23 mouse cellular contexts compared by ENCODE assay signal in genomic region chr9:103468911-103469310, GRCm38 (mm10). TPM values are rescaled to one million over a fixed set of nuclear protein-coding genes. Genes with fewer than 3 reads are reported as not detected.
DNase-seq lines count a peak whose midpoint lies in the region; ATAC-seq and TF ChIP-seq lines count a peak whose summit lies in the region.
"Had no signal": no experiment of that assay in that cellular context is flagged by ENCODE, and none has a peak within 500 bp of the region (broad histone marks: within the 10 kb centered on the region; RNA-seq: fewer than 3 reads in every experiment).

No protein-coding gene starts in this region.

- no peak overlapping the region for H3K4me2 ChIP-seq in forebrain, embryonic 16.5 days (ENCODE audit: low read length)
- H3K4me2 ChIP-seq in forebrain, embryonic 11.5 days (ENCODE audit: low read depth, low read length, severe bottlenecking): no peak overlapping the region
- no peak overlapping the region for H3K4me2 ChIP-seq in midbrain, embryonic 16.5 days (ENCODE audit: low read length)
- H3K4me2 ChIP-seq: embryonic facial prominence, embryonic 12.5 days; embryonic facial prominence, embryonic 15.5 days; heart, embryonic 11.5 days; hindbrain, embryonic 13.5 days; intestine, embryonic 15.5 days had no signal

- no peak overlapping the region for H3K4me3 ChIP-seq in forebrain, embryonic 16.5 days (replicated peaks; ENCODE audit: low read length)
- no peak overlapping the region for H3K4me3 ChIP-seq in forebrain, embryonic 11.5 days (ENCODE audit: low read depth, low read length)
- H3K4me3 ChIP-seq in layer of hippocampus, adult 2 months: no peak overlapping the region
- peak overlapping the region; percentile 31 for H3K4me3 ChIP-seq in olfactory bulb, adult 2 months (ENCODE audit: insufficient read depth, low read depth, low read length)
- no peak overlapping the region for H3K4me3 ChIP-seq in midbrain, embryonic 16.5 days (ENCODE audit: low read depth, low read length)
- H3K4me3 ChIP-seq: embryonic facial prominence, embryonic 12.5 days; embryonic facial prominence, embryonic 15.5 days; hindbrain, embryonic 10.5 days; hindbrain, embryonic 13.5 days; intestine, embryonic 15.5 days had no signal

- H3K27me3 ChIP-seq in forebrain, embryonic 16.5 days (replicated peaks; ENCODE audit: control insufficient read depth, insufficient read depth, low read length): no peaks in the 10 kb centered on the region
- H3K27me3 ChIP-seq in forebrain, embryonic 11.5 days (ENCODE audit: control insufficient read depth, insufficient read depth, low read length): no peaks in the 10 kb centered on the region
- no peaks in the 10 kb centered on the region for H3K27me3 ChIP-seq in midbrain, embryonic 16.5 days (ENCODE audit: control insufficient read depth, insufficient read depth, low read depth, low read length)
- H3K27me3 ChIP-seq: embryonic facial prominence, embryonic 15.5 days; hindbrain, embryonic 13.5 days; intestine, embryonic 15.5 days had no signal

- WGBS in forebrain, embryonic 16.5 days: 65% methylated on average over 7 of the region's 7 CpGs
- WGBS in forebrain, embryonic 11.5 days: 82% methylated on average over 7 of the region's 7 CpGs
- WGBS in olfactory bulb, adult 2 months: 43% methylated on average over 7 of the region's 7 CpGs
- WGBS in midbrain, embryonic 16.5 days: 71% methylated on average over 7 of the region's 7 CpGs

- H3K27ac ChIP-seq in forebrain, embryonic 16.5 days (ENCODE audit: low read length): peak overlapping the region; percentile 8; the same call in 1 of the 2 replicates
- no peak overlapping the region for H3K27ac ChIP-seq in forebrain, embryonic 11.5 days (ENCODE audit: low read depth, low read length)
- H3K27ac ChIP-seq in layer of hippocampus, adult 2 months: 0 out of 2 replicates have a peak overlapping the region, but pooled peaks have one; percentile 23
- peak overlapping the region; percentile 90 for H3K27ac ChIP-seq in olfactory bulb, adult 2 months (ENCODE audit: insufficient read depth, low read depth, low read length)
- no peak overlapping the region for H3K27ac ChIP-seq in midbrain, embryonic 16.5 days (ENCODE audit: low read length)
- H3K27ac ChIP-seq: embryonic facial prominence, embryonic 12.5 days; embryonic facial prominence, embryonic 15.5 days; hindbrain, embryonic 10.5 days; hindbrain, embryonic 13.5 days; intestine, embryonic 15.5 days had no signal

- TF ChIP-seq CTCF in layer of hippocampus, adult 2 months (conservative IDR thresholded peaks at IDR 0.05): no peak
- no peak for TF ChIP-seq CTCF in olfactory bulb, adult 2 months (IDR thresholded peaks at IDR 0.05; ENCODE audit: insufficient read depth, low read depth, low read length)

- TF ChIP-seq POLR2A in olfactory bulb, adult 2 months (IDR thresholded peaks at IDR 0.05; ENCODE audit: insufficient read depth, low read depth, low read length): no peak

- H3K4me1 ChIP-seq in forebrain, embryonic 16.5 days (replicated peaks; ENCODE audit: control insufficient read depth, insufficient read depth, low read length): peaks cover 15% of the 10 kb centered on the region
- H3K4me1 ChIP-seq in forebrain, embryonic 11.5 days (replicated peaks; ENCODE audit: control insufficient read depth, insufficient read depth, low read length): peaks cover 4% of the 10 kb centered on the region; the same call in 1 of the 2 replicates
- peaks cover 21% of the 10 kb centered on the region for H3K4me1 ChIP-seq in olfactory bulb, adult 2 months (ENCODE audit: control insufficient read depth, insufficient read depth, low read length)
- peaks cover 23% of the 10 kb centered on the region for H3K4me1 ChIP-seq in midbrain, embryonic 16.5 days (ENCODE audit: control insufficient read depth, insufficient read depth, low read length)
- H3K4me1 ChIP-seq: intestine, embryonic 15.5 days had no signal

- no peak for DNase-seq in forebrain, embryonic 11.5 days (ENCODE audit: low spot score)
- DNase-seq in layer of hippocampus, adult 2 months (ENCODE audit: low spot score in 2 of 2): no peak
- DNase-seq in layer of hippocampus, adult 11-12 months (ENCODE audit: low spot score): no peak
- DNase-seq: adrenal gland, adult 8-10 months; cerebellum, adult 11 months; cerebellum, adult 2 months; cerebellum, adult 9-11 months; gastrocnemius, postnatal 10 days; gastrocnemius, postnatal 36 days; kidney, adult 11 months had no signal

- peak; percentile 51; the same call in 1 of the 2 replicates for ATAC-seq in forebrain, embryonic 16.5 days
- no peak for ATAC-seq in forebrain, embryonic 11.5 days (replicated peaks; ENCODE audit: low FRiP score)
- no peak for ATAC-seq in midbrain, embryonic 16.5 days
- ATAC-seq: activated CD4-positive, CD25-positive, alpha-beta regulatory T cell, adult 4 months; hindbrain, embryonic 16.5 days; intestine, embryonic 15.5 days had no signal

- no peaks in the 10 kb centered on the region for H3K36me3 ChIP-seq in forebrain, embryonic 16.5 days (ENCODE audit: control insufficient read depth, insufficient read depth)
- H3K36me3 ChIP-seq in forebrain, embryonic 11.5 days (ENCODE audit: control insufficient read depth, insufficient read depth, low read length): no peaks in the 10 kb centered on the region
- no peaks in the 10 kb centered on the region for H3K36me3 ChIP-seq in midbrain, embryonic 16.5 days (ENCODE audit: control insufficient read depth, insufficient read depth, low read length)
- H3K36me3 ChIP-seq: embryonic facial prominence, embryonic 12.5 days; embryonic facial prominence, embryonic 15.5 days; hindbrain, embryonic 10.5 days; hindbrain, embryonic 13.5 days; intestine, embryonic 15.5 days had no signal

- H3K9ac ChIP-seq in forebrain, embryonic 16.5 days (replicated peaks; ENCODE audit: low read depth, low read length): no peak overlapping the region
- H3K9ac ChIP-seq in forebrain, embryonic 11.5 days (ENCODE audit: low read length): no peak overlapping the region
- H3K9ac ChIP-seq in midbrain, embryonic 16.5 days (ENCODE audit: low read depth, low read length): no peak overlapping the region
- H3K9ac ChIP-seq: embryonic facial prominence, embryonic 12.5 days; embryonic facial prominence, embryonic 15.5 days; hindbrain, embryonic 13.5 days; intestine, embryonic 15.5 days had no signal

- H3K9me3 ChIP-seq in forebrain, embryonic 16.5 days (ENCODE audit: control insufficient read depth, low read length): no peaks in the 10 kb centered on the region
- no peaks in the 10 kb centered on the region for H3K9me3 ChIP-seq in forebrain, embryonic 11.5 days (ENCODE audit: control insufficient read depth, low read length)
- H3K9me3 ChIP-seq in midbrain, embryonic 16.5 days (replicated peaks; ENCODE audit: control insufficient read depth, low read length, poor library complexity, severe bottlenecking): no peaks in the 10 kb centered on the region
- H3K9me3 ChIP-seq: embryonic facial prominence, embryonic 12.5 days; embryonic facial prominence, embryonic 15.5 days; hindbrain, embryonic 10.5 days; hindbrain, embryonic 13.5 days; intestine, embryonic 15.5 days had no signal

RNA-seq across cellular contexts. Expression of gene Bfsp2, which starts 11.3 kb away (rescaled TPM):
- polyA plus RNA-seq in forebrain, embryonic 16.5 days (2015; fragmentation: Nextera tagmentation; extraction: Ambion mirVana): 0.90 and 1.1 TPM in 2 replicates
- 0.65 and 1.8 TPM in 2 replicates for polyA plus RNA-seq in forebrain, embryonic 11.5 days (2014; fragmentation: Nextera tagmentation; extraction: Ambion mirVana)
- total RNA-seq in layer of hippocampus, adult 2 months (2021): 1 to 10 TPM; 2.0 to 2.3 TPM
- not detected in 2 replicates for polyA plus RNA-seq in olfactory bulb, adult 2 months (2012; ENCODE audit: insufficient read depth, insufficient read length, low replicate concordance, missing spikeins)
- 2.2 and 2.8 TPM in 2 replicates for polyA plus RNA-seq in midbrain, embryonic 16.5 days (2015; fragmentation: Nextera tagmentation; extraction: Ambion mirVana)
- total RNA-seq: adrenal gland, adult 8-10 months; adrenal gland, postnatal 25 days; ES-E14 had no signal

Comparison
In these comparisons a context has a peak if more than half of its experiments do, and no peak if none do; other contexts are left out.
1. H3K27ac ChIP-seq: peak in forebrain, embryonic 16.5 days (single experiment), layer of hippocampus, adult 2 months (single experiment) and olfactory bulb, adult 2 months (single experiment); none in forebrain, embryonic 11.5 days (single experiment) and midbrain, embryonic 16.5 days (single experiment).